Mouse (Mus musculus) limb, embryonic 14.5 days (tissue): ENCODE measurements around the gene Gm20914. TPM values are rescaled to one million over a fixed set of nuclear protein-coding genes. Genes with fewer than 3 reads are reported as not detected.
"Not testable (repeated sequence)": the region's sequence is repeated elsewhere in the genome, so short reads cannot be mapped to it uniquely, and the experiment has no call there.

Experiments used
- ATAC-seq: fragments of 200-750 bp; cut with Nextera tagmentation; 2 replicates; pipeline ENCODE4 v1.8.0; 2017; ENCODE audit warnings: low read depth, moderate number of reproducible peaks, moderate TSS enrichment; ENCODE audit not compliant: low FRiP score
- DNase-seq: peaks from one replicate; pipeline ENCODE4 v3.0.0-alpha.2; 2015; ENCODE audit warnings: low spot score
- H3K27ac ChIP-seq: fragments of 300-500 bp; sonication (generic); replicated peaks from 2 replicates; pipeline ENCODE4 v1.5.1; 2014; ENCODE audit warnings: low read depth, mild to moderate bottlenecking, low read length, moderate library complexity, mixed read lengths
- H3K27me3 ChIP-seq: fragments of 300-500 bp; sonication (generic); 2 replicates; pipeline ENCODE4 v1.6.1; 2014; ENCODE audit warnings: low read length, mixed read lengths; ENCODE audit not compliant: control insufficient read depth, insufficient read depth
- H3K36me3 ChIP-seq: fragments of 300-500 bp; sonication (generic); 2 replicates; pipeline ENCODE4 v1.6.1; 2014; ENCODE audit warnings: mild to moderate bottlenecking, low read length, moderate library complexity, mixed read lengths; ENCODE audit not compliant: control insufficient read depth, insufficient read depth
- H3K4me1 ChIP-seq: fragments of 300-500 bp; sonication (generic); 2 replicates; pipeline ENCODE4 v1.6.1; 2014; ENCODE audit warnings: antibody characterized with exemption, low read length, mixed read lengths; ENCODE audit not compliant: control insufficient read depth, insufficient read depth
- H3K4me2 ChIP-seq: fragments of 300-500 bp; sonication (generic); replicated peaks from 2 replicates; pipeline ENCODE4 v1.6.1; 2014; ENCODE audit warnings: low read depth, mild to moderate bottlenecking, low read length, moderate library complexity; ENCODE audit not compliant: severe bottlenecking
- H3K4me3 ChIP-seq: fragments of 300-500 bp; sonication (generic); replicated peaks from 2 replicates; pipeline ENCODE4 v1.5.1; 2014; ENCODE audit warnings: low read length
- H3K9ac ChIP-seq: fragments of 300-500 bp; sonication (generic); 2 replicates; pipeline ENCODE4 v1.6.1; 2014; ENCODE audit warnings: mild to moderate bottlenecking, low read depth, low read length, moderate library complexity; ENCODE audit not compliant: severe bottlenecking
- H3K9me3 ChIP-seq: fragments of 300-500 bp; sonication (generic); 2 replicates; pipeline ENCODE4 v1.6.1; 2016; ENCODE audit warnings: low read length; ENCODE audit not compliant: control insufficient read depth
- WGBS: fragments of 180-500 bp; shearing (Covaris S2); extraction: QIAGEN DNeasy Blood & Tissue Kit; methylation state at CpG from one replicate; pipeline ENCODE4 v1.1.7; 2014; 5-methylcytosine and 5-hydroxymethylcytosine counted together
- polyA plus RNA-seq, 2 experiments: library from polyadenylated mRNA; depleted of rRNA in 1 of 2; stranded (reverse) in 1 of 2; unstranded in 1 of 2; fragments of >200 nt; fragmentation: Nextera tagmentation in 1 of 2; extraction: Ambion mirVana in 1 of 2; gene quantifications; 2 replicates each; pipeline versions ENCODE4 v1.2.1 to v1.2.3; 2012 to 2014

The Gm20914 gene
- polyA plus RNA-seq (2012; rRNA removed) (not detected in 2 replicates), polyA plus RNA-seq (2014; fragmentation: Nextera tagmentation; extraction: Ambion mirVana) (not detected in 2 replicates)

GRCm38 (mm10) chrY:5725678-5726077, at the start of gene Gm20914:
Gene Gm20914, plus strand, starts transcription at chrY:5725978.
- not testable (repeated sequence) for H3K27me3 ChIP-seq, H3K9ac ChIP-seq, H3K4me1 ChIP-seq, H3K4me3 ChIP-seq, H3K36me3 ChIP-seq, H3K4me2 ChIP-seq, H3K27ac ChIP-seq, DNase-seq, H3K9me3 ChIP-seq, ATAC-seq
- WGBS: no CpG with 5 or more reads among the region's 4 CpGs

Other genes starting within 250 kb of the Gm20914 start
- gene Gm21854, start 69.0 kb upstream of the Gm20914 start, polyA plus RNA-seq (2012; rRNA removed): not detected in 2 replicates
- not detected in 2 replicates for gene Gm21854, start 69.0 kb upstream of the Gm20914 start, polyA plus RNA-seq (2014; fragmentation: Nextera tagmentation; extraction: Ambion mirVana)
- not detected in 2 replicates for gene Gm28171, start 67.4 kb downstream of the Gm20914 start, polyA plus RNA-seq (2012; rRNA removed)
- not detected in 2 replicates for gene Gm28171, start 67.4 kb downstream of the Gm20914 start, polyA plus RNA-seq (2014; fragmentation: Nextera tagmentation; extraction: Ambion mirVana)
- gene Gm21778, start 216.5 kb downstream of the Gm20914 start, polyA plus RNA-seq (2012; rRNA removed): not detected in 2 replicates
- not detected in 2 replicates for gene Gm21778, start 216.5 kb downstream of the Gm20914 start, polyA plus RNA-seq (2014; fragmentation: Nextera tagmentation; extraction: Ambion mirVana)